Mouse (Mus musculus): Measurements from ENCODE around the gene Mrpl20. TPM values are rescaled to one million over a fixed set of nuclear protein-coding genes. Genes with fewer than 3 reads are reported as not detected.

Mrpl20 gene
- total and polyA plus RNA-seq, 2 experiments: 29.7 to 72.4 TPM

- DNase-seq (ENCODE audit: extremely low read depth, low read depth, low spot score): no peak
- Histone ChIP-seq H3K9ac (ENCODE audit: low read depth, low read length) (no peak overlapping the region), H3K27ac (replicated peaks; ENCODE audit: insufficient read depth, low read depth, low read length) (no peak overlapping the region), H3K36me3 (ENCODE audit: control insufficient read depth, insufficient read depth, low read length) (peaks cover 7% of the 10 kb centered on the region; the same call in 1 of the 2 replicates), H3K4me3 (ENCODE audit: insufficient read depth, low read depth, low read length) (no peak overlapping the region), H3K79me2 (ENCODE audit: control insufficient read depth, insufficient read depth, low read length) (peaks cover 2% of the 10 kb centered on the region; the same call in 1 of the 2 replicates), H3K27me3 (ENCODE audit: control insufficient read depth, insufficient read depth, low read length) (no peaks in the 10 kb centered on the region), H3K4me1 (ENCODE audit: control insufficient read depth, insufficient read depth, low read length) (no peaks in the 10 kb centered on the region)
- TF ChIP-seq CTCF (IDR thresholded peaks at IDR 0.05; ENCODE audit: low read depth, low read length) (no peak), POLR2A (IDR thresholded peaks at IDR 0.05; ENCODE audit: extremely low read depth, insufficient read depth, low read length) (no peak)
- WGBS: 82% methylated on average over 3 of the region's 3 CpGs
Observed at GRCm38 (mm10) chr4:155856881-155857280, 54.2 kb downstream of the Mrpl20 start.

- WGBS: 70% methylated on average over 13 of the region's 13 CpGs
- H3K79me2 ChIP-seq (ENCODE audit: control insufficient read depth, insufficient read depth, low read length): no peaks in the 10 kb centered on the region
- no peak overlapping the region for H3K27ac ChIP-seq (replicated peaks; ENCODE audit: insufficient read depth, low read depth, low read length)
- H3K36me3 ChIP-seq (ENCODE audit: control insufficient read depth, insufficient read depth, low read length): peaks cover 7% of the 10 kb centered on the region; the same call in 1 of the 2 replicates
- TF ChIP-seq POLR2A (IDR thresholded peaks at IDR 0.05; ENCODE audit: extremely low read depth, insufficient read depth, low read length): no peak
- TF ChIP-seq CTCF (IDR thresholded peaks at IDR 0.05; ENCODE audit: low read depth, low read length): no peak
- no peak for DNase-seq (ENCODE audit: extremely low read depth, low read depth, low spot score)
- H3K4me3 ChIP-seq (ENCODE audit: insufficient read depth, low read depth, low read length): no peak overlapping the region
- H3K9ac ChIP-seq (ENCODE audit: low read depth, low read length): no peak overlapping the region
- no peaks in the 10 kb centered on the region for H3K4me1 ChIP-seq (ENCODE audit: control insufficient read depth, insufficient read depth, low read length)
- no peaks in the 10 kb centered on the region for H3K27me3 ChIP-seq (ENCODE audit: control insufficient read depth, insufficient read depth, low read length)
Observed at GRCm38 (mm10) chr4:155859318-155859717, 56.6 kb downstream of the Mrpl20 start.

Other genes starting within 250 kb of the Mrpl20 start
- 163 and 201 TPM in 2 replicates for gene Nadk, start 240.5 kb upstream of the Mrpl20 start, total RNA-seq (2014; rRNA removed)
- gene Nadk, start 240.5 kb upstream of the Mrpl20 start, polyA plus RNA-seq (2012; rRNA removed): 196 and 218 TPM in 2 replicates
- gene Slc35e2, start 201.5 kb upstream of the Mrpl20 start, total RNA-seq (2014; rRNA removed): 63.5 and 65.6 TPM in 2 replicates
- 18.5 and 19.8 TPM in 2 replicates for gene Slc35e2, start 201.5 kb upstream of the Mrpl20 start, polyA plus RNA-seq (2012; rRNA removed)
- gene Cdk11b, start 178.0 kb upstream of the Mrpl20 start, total RNA-seq (2014; rRNA removed): 8.5 and 11.2 TPM in 2 replicates
- gene Cdk11b, start 178.0 kb upstream of the Mrpl20 start, polyA plus RNA-seq (2012; rRNA removed): 8.8 and 10.6 TPM in 2 replicates
- not detected in 2 replicates for gene Gm10563, start 157.5 kb upstream of the Mrpl20 start, total RNA-seq (2014; rRNA removed)
- gene Gm10563, start 157.5 kb upstream of the Mrpl20 start, polyA plus RNA-seq (2012; rRNA removed): not detected in 2 replicates
- gene Mmp23, start 149.5 kb upstream of the Mrpl20 start, total RNA-seq (2014; rRNA removed): 1.7 and 1.8 TPM in 2 replicates
- gene Mmp23, start 149.5 kb upstream of the Mrpl20 start, polyA plus RNA-seq (2012; rRNA removed): 2.7 and 3.0 TPM in 2 replicates
- gene Mib2, start 133.7 kb upstream of the Mrpl20 start, total RNA-seq (2014; rRNA removed): 16.4 and 19.0 TPM in 2 replicates
- 32.2 and 35.8 TPM in 2 replicates for gene Mib2, start 133.7 kb upstream of the Mrpl20 start, polyA plus RNA-seq (2012; rRNA removed)
- gene Fndc10, start 108.5 kb upstream of the Mrpl20 start, total RNA-seq (2014; rRNA removed): 0.37 and 0.54 TPM in 2 replicates
- gene Fndc10, start 108.5 kb upstream of the Mrpl20 start, polyA plus RNA-seq (2012; rRNA removed): 0.77 and 1.2 TPM in 2 replicates
- 99.5 and 108 TPM in 2 replicates for gene Ssu72, start 98.1 kb upstream of the Mrpl20 start, total RNA-seq (2014; rRNA removed)
- 78.8 and 79.3 TPM in 2 replicates for gene Ssu72, start 98.1 kb upstream of the Mrpl20 start, polyA plus RNA-seq (2012; rRNA removed)
- gene Tmem240, start 68.1 kb upstream of the Mrpl20 start, total RNA-seq (2014; rRNA removed): under 0.01 and 0.20 TPM in 2 replicates
- gene Tmem240, start 68.1 kb upstream of the Mrpl20 start, polyA plus RNA-seq (2012; rRNA removed): 0.07 and 0.20 TPM in 2 replicates
- 54.5 and 71.8 TPM in 2 replicates for gene Atad3a, start 41.8 kb upstream of the Mrpl20 start, total RNA-seq (2014; rRNA removed)
- gene Atad3a, start 41.8 kb upstream of the Mrpl20 start, polyA plus RNA-seq (2012; rRNA removed): 83.0 and 129 TPM in 2 replicates
- gene Vwa1, start 28.2 kb upstream of the Mrpl20 start, total RNA-seq (2014; rRNA removed): 0.46 and 0.47 TPM in 2 replicates
- 0.32 and 0.56 TPM in 2 replicates for gene Vwa1, start 28.2 kb upstream of the Mrpl20 start, polyA plus RNA-seq (2012; rRNA removed)
- 0.74 and 0.87 TPM in 2 replicates for gene Tmem88b, start 17.0 kb upstream of the Mrpl20 start, total RNA-seq (2014; rRNA removed)
- 1.3 and 1.9 TPM in 2 replicates for gene Tmem88b, start 17.0 kb upstream of the Mrpl20 start, polyA plus RNA-seq (2012; rRNA removed)
- not detected in 2 replicates for gene Ankrd65, start 12.4 kb upstream of the Mrpl20 start, total RNA-seq (2014; rRNA removed)
- gene Ankrd65, start 12.4 kb upstream of the Mrpl20 start, polyA plus RNA-seq (2012; rRNA removed): not detected in 2 replicates
- 54.9 and 56.1 TPM in 2 replicates for gene Ccnl2, start 9.6 kb downstream of the Mrpl20 start, total RNA-seq (2014; rRNA removed)
- 33.9 and 61.8 TPM in 2 replicates for gene Ccnl2, start 9.6 kb downstream of the Mrpl20 start, polyA plus RNA-seq (2012; rRNA removed)
- 140 and 151 TPM in 2 replicates for gene Aurkaip1, start 28.4 kb downstream of the Mrpl20 start, total RNA-seq (2014; rRNA removed)
- gene Aurkaip1, start 28.4 kb downstream of the Mrpl20 start, polyA plus RNA-seq (2012; rRNA removed): 141 and 154 TPM in 2 replicates
- 7.5 and 8.8 TPM in 2 replicates for gene Mxra8, start 36.8 kb downstream of the Mrpl20 start, total RNA-seq (2014; rRNA removed)
- 15.4 and 17.2 TPM in 2 replicates for gene Mxra8, start 36.8 kb downstream of the Mrpl20 start, polyA plus RNA-seq (2012; rRNA removed)
- 40.5 and 44.6 TPM in 2 replicates for gene Dvl1, start 44.5 kb downstream of the Mrpl20 start, total RNA-seq (2014; rRNA removed)
- 101 and 162 TPM in 2 replicates for gene Dvl1, start 44.5 kb downstream of the Mrpl20 start, polyA plus RNA-seq (2012; rRNA removed)
- gene Tas1r3, start 60.5 kb downstream of the Mrpl20 start, total RNA-seq (2014; rRNA removed): 0.37 and 0.47 TPM in 2 replicates
- gene Tas1r3, start 60.5 kb downstream of the Mrpl20 start, polyA plus RNA-seq (2012; rRNA removed): 0.12 and 0.35 TPM in 2 replicates
- 5.7 and 7.5 TPM in 2 replicates for gene Cptp, start 66.6 kb downstream of the Mrpl20 start, total RNA-seq (2014; rRNA removed)
- 32.1 and 48.6 TPM in 2 replicates for gene Cptp, start 66.6 kb downstream of the Mrpl20 start, polyA plus RNA-seq (2012; rRNA removed)
- gene Ints11, start 66.7 kb downstream of the Mrpl20 start, total RNA-seq (2014; rRNA removed): 13.6 and 18.8 TPM in 2 replicates
- gene Ints11, start 66.7 kb downstream of the Mrpl20 start, polyA plus RNA-seq (2012; rRNA removed): 15.8 and 20.9 TPM in 2 replicates
- 13.6 and 15.5 TPM in 2 replicates for gene Pusl1, start 88.9 kb downstream of the Mrpl20 start, total RNA-seq (2014; rRNA removed)
- 33.5 and 35.0 TPM in 2 replicates for gene Pusl1, start 88.9 kb downstream of the Mrpl20 start, polyA plus RNA-seq (2012; rRNA removed)
- 2.5 and 3.4 TPM in 2 replicates for gene Acap3, start 88.9 kb downstream of the Mrpl20 start, total RNA-seq (2014; rRNA removed)
- gene Acap3, start 88.9 kb downstream of the Mrpl20 start, polyA plus RNA-seq (2012; rRNA removed): 4.9 and 6.9 TPM in 2 replicates
- 21.6 and 27.6 TPM in 2 replicates for gene Ube2j2, start 141.0 kb downstream of the Mrpl20 start, total RNA-seq (2014; rRNA removed)
- gene Ube2j2, start 141.0 kb downstream of the Mrpl20 start, polyA plus RNA-seq (2012; rRNA removed): 43.4 and 46.1 TPM in 2 replicates
- gene C1qtnf12, start 159.4 kb downstream of the Mrpl20 start, total RNA-seq (2014; rRNA removed): 1.8 and 2.1 TPM in 2 replicates
- gene C1qtnf12, start 159.4 kb downstream of the Mrpl20 start, polyA plus RNA-seq (2012; rRNA removed): 2.6 and 3.3 TPM in 2 replicates
- 2.8 TPM in 2 replicates for gene B3galt6, start 189.8 kb downstream of the Mrpl20 start, total RNA-seq (2014; rRNA removed)
- gene B3galt6, start 189.8 kb downstream of the Mrpl20 start, polyA plus RNA-seq (2012; rRNA removed): 2.5 and 2.6 TPM in 2 replicates
- 141 and 156 TPM in 2 replicates for gene Sdf4, start 190.0 kb downstream of the Mrpl20 start, total RNA-seq (2014; rRNA removed)
- 34.9 and 37.2 TPM in 2 replicates for gene Sdf4, start 190.0 kb downstream of the Mrpl20 start, polyA plus RNA-seq (2012; rRNA removed)
- 0.65 and 0.67 TPM in 2 replicates for gene Tnfrsf4, start 211.0 kb downstream of the Mrpl20 start, total RNA-seq (2014; rRNA removed)
- gene Tnfrsf4, start 211.0 kb downstream of the Mrpl20 start, polyA plus RNA-seq (2012; rRNA removed): 0.83 and 2.5 TPM in 2 replicates
- gene Tnfrsf18, start 223.3 kb downstream of the Mrpl20 start, total RNA-seq (2014; rRNA removed): 0.94 TPM in 1 of 2 replicates, not detected in the other
- 0.41 and 0.81 TPM in 2 replicates for gene Tnfrsf18, start 223.3 kb downstream of the Mrpl20 start, polyA plus RNA-seq (2012; rRNA removed)

Measured in liver, adult 2 months (tissue).